Mouse (Mus musculus) hindbrain, postnatal 0 days (tissue): ENCODE data around the gene Ror2. TPM values are rescaled to one million over a fixed set of nuclear protein-coding genes. Genes with fewer than 3 reads are reported as not detected.
A peak's percentile ranks its signal among the peaks of the same experiment; 100 is the strongest.

Experiments used
- ATAC-seq: fragments of 200-750 bp; cut with Nextera tagmentation; 2 replicates; pipeline ENCODE4 v1.8.0; 2017; ENCODE audit warnings: mild to moderate bottlenecking, moderate TSS enrichment, moderate library complexity
- DNase-seq: peaks from one replicate; pipeline ENCODE4 v3.0.0-alpha.2; 2015; ENCODE audit warnings: low spot score
- H3K27ac ChIP-seq: fragments of 300-500 bp; sonication (generic); 2 replicates; pipeline ENCODE4 v1.5.1; 2014; ENCODE audit warnings: mild to moderate bottlenecking
- H3K27me3 ChIP-seq: fragments of 300-500 bp; sonication (generic); 2 replicates; pipeline ENCODE4 v1.6.1; 2014; ENCODE audit warnings: low read length, mixed read lengths; ENCODE audit not compliant: insufficient read depth
- H3K36me3 ChIP-seq: fragments of 300-500 bp; sonication (generic); 2 replicates; pipeline ENCODE4 v1.6.1; 2014; ENCODE audit warnings: low read length, mixed read lengths; ENCODE audit not compliant: insufficient read depth
- H3K4me1 ChIP-seq: fragments of 300-500 bp; sonication (generic); 2 replicates; pipeline ENCODE4 v1.6.1; 2014; ENCODE audit warnings: antibody characterized with exemption, low read length, mixed read lengths; ENCODE audit not compliant: insufficient read depth
- H3K4me2 ChIP-seq: fragments of 300-500 bp; sonication (generic); 2 replicates; pipeline ENCODE4 v1.6.1; 2014; ENCODE audit warnings: low read depth, mild to moderate bottlenecking, low read length, moderate library complexity, mixed read lengths
- H3K4me3 ChIP-seq: fragments of 300-500 bp; sonication (generic); 2 replicates; pipeline ENCODE4 v1.5.1; 2014; ENCODE audit warnings: low read length
- H3K9ac ChIP-seq: fragments of 300-500 bp; sonication (generic); replicated peaks from 2 replicates; pipeline ENCODE4 v1.6.1; 2014; ENCODE audit warnings: mild to moderate bottlenecking, low read length, moderate library complexity, mixed read lengths
- H3K9me3 ChIP-seq: fragments of 300-500 bp; sonication (generic); 2 replicates; pipeline ENCODE4 v1.6.1; 2016; ENCODE audit warnings: low read length, mixed read lengths
- CTCF ChIP-seq: IDR thresholded peaks from 2 replicates; pipeline ENCODE4 v1.5.1; 2016; ENCODE audit warnings: antibody characterized with exemption, control low read depth, low read depth
- WGBS: fragments of 180-500 bp; shearing (Covaris S2); extraction: QIAGEN DNeasy Blood & Tissue Kit; methylation state at CpG from one replicate; pipeline ENCODE4 v1.1.7; 2014; 5-methylcytosine and 5-hydroxymethylcytosine counted together
- polyA plus RNA-seq: library from polyadenylated mRNA; unstranded; fragments of >200 nt; fragmentation: Nextera tagmentation; extraction: Ambion mirVana; gene quantifications from 2 replicates; pipeline ENCODE4 v1.2.1, GENCODE M21; 2015
- total RNA-seq: library from RNA; depleted of rRNA; stranded (reverse); fragments of >200 nt; gene quantifications from 2 replicates; pipeline ENCODE4 v1.2.3, GENCODE M21; 2014

Gene Ror2
- total and polyA plus RNA-seq, 2 experiments from 2014 or later = 2.5 to 7.5 TPM

- ATAC-seq = peak; percentile 85
- WGBS = 17% methylated on average over 17 of the region's 17 CpGs
- peak overlapping the region; percentile 14; the same call in 1 of the 2 replicates for H3K4me3 ChIP-seq
- H3K9me3 ChIP-seq = no peaks in the 10 kb centered on the region
- H3K4me1 ChIP-seq = no peaks in the 10 kb centered on the region
- H3K9ac ChIP-seq = 0 out of 2 replicates have a peak overlapping the region, but pooled peaks have one; percentile 47
- peak; percentile 97 for TF ChIP-seq CTCF
- peak; percentile 99 for DNase-seq
- no peaks in the 10 kb centered on the region for H3K36me3 ChIP-seq
- peak overlapping the region; percentile 32; the same call in 1 of the 2 replicates for H3K27ac ChIP-seq
- peak overlapping the region; percentile 45 for H3K4me2 ChIP-seq
- no peaks in the 10 kb centered on the region for H3K27me3 ChIP-seq
Observed at GRCm38 (mm10) chr13:53109560-53110248, 176.2 kb downstream of the Ror2 start.

DNA sequence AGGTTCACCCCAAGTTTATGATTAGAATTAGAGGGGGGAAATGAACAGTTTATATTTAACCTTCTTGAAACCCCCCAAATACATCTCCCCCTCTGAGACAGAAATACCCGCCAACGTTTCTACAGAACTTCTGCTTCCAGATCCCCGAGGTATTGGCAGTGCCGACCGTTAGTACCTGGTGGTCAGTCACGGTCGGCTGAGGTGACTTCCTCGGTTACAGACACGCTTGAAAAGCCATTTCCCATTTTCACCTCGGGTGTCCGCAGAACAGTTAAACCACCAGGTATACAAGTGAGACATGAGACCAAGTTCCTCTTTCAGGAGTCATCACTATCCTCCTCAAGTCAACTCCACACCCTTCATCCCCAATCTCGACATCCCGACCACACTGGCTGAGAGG lies 179.2 kb downstream of the Ror2 start:
- no peak overlapping the region for H3K4me2 ChIP-seq
- H3K27me3 ChIP-seq = no peaks in the 10 kb centered on the region
- no peaks in the 10 kb centered on the region for H3K36me3 ChIP-seq
- no peak overlapping the region for H3K4me3 ChIP-seq
- no peak for TF ChIP-seq CTCF
- no peak overlapping the region for H3K9ac ChIP-seq
- H3K4me1 ChIP-seq = no peaks in the 10 kb centered on the region
- no peak for DNase-seq
- no peaks in the 10 kb centered on the region for H3K9me3 ChIP-seq
- no peak overlapping the region for H3K27ac ChIP-seq
- WGBS = 87% methylated on average over 13 of the region's 13 CpGs
- ATAC-seq = no peak

- DNase-seq (peak; percentile 58), ATAC-seq (no peak; the same call in 1 of the 2 replicates)
- Histone ChIP-seq H3K36me3 (no peaks in the 10 kb centered on the region), H3K4me2 (no peak overlapping the region), H3K9ac (no peak overlapping the region), H3K27me3 (0 out of 2 replicates have a peak, but pooled peaks cover 3% of the 10 kb centered on the region), H3K9me3 (no peaks in the 10 kb centered on the region), H3K4me1 (no peaks in the 10 kb centered on the region), H3K4me3 (no peak overlapping the region), H3K27ac (no peak overlapping the region)
- WGBS = 25% methylated on average over 17 of the region's 17 CpGs
- peak; percentile 62 for TF ChIP-seq CTCF
Observed at GRCm38 (mm10) chr13:53099771-53100682, 185.9 kb downstream of the Ror2 start.

DNA sequence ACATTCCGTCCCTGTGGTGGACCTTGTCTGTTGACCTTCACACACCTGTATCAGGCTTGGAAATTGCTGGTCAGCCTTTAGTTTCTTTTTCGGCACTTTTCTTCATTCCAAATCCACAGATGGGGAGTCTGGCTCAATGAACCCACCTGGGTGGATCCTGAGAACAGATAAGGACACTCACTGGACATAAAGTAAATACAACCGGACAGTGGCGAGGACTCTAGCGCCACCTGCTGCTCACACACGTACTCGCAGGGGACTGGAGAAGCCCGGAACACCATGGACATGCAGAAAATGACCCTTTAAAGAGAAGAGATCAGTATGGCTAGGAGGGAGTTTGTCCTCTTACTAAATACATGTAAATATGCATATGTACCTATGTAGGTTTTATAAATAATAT lies 189.3 kb downstream of the Ror2 start:
- ATAC-seq = peak; percentile 74; the same call in 1 of the 2 replicates
- Histone ChIP-seq H3K27ac (no peak overlapping the region), H3K9me3 (no peaks in the 10 kb centered on the region), H3K9ac (no peak overlapping the region), H3K4me1 (no peaks in the 10 kb centered on the region), H3K36me3 (no peaks in the 10 kb centered on the region), H3K4me3 (no peak overlapping the region), H3K4me2 (no peak overlapping the region), H3K27me3 (0 out of 2 replicates have a peak, but pooled peaks cover 3% of the 10 kb centered on the region)
- TF ChIP-seq CTCF = peak; percentile 96
- WGBS = 21% methylated on average over 8 of the region's 8 CpGs
- peak; percentile 82 for DNase-seq

DNA sequence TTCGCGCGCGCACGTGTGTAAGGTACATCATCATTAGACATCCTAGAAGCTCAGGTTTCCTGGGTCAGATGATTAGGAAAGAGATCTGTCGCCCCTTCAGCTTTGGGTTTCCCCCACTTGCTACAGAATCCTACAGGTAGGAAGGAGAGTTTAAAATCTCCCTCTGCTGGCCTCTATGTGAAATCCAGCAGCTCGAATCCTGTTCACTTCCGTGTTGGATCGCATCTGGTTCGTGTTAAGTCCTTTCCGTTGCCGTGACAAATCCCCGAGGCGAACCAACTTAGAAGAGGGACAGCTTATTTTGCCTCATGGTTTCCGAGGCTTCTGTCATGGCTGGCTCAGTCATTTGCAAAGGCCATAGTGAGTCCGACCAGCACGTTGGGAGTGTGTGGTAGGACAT lies 190.7 kb downstream of the Ror2 start:
- peak; percentile 57 for TF ChIP-seq CTCF
- 77% methylated on average over 17 of the region's 17 CpGs for WGBS
- H3K9me3 ChIP-seq = no peaks in the 10 kb centered on the region
- no peaks in the 10 kb centered on the region for H3K4me1 ChIP-seq
- H3K4me2 ChIP-seq = no peak overlapping the region
- no peaks in the 10 kb centered on the region for H3K36me3 ChIP-seq
- H3K27ac ChIP-seq = no peak overlapping the region
- ATAC-seq = no peak
- no peak overlapping the region for H3K9ac ChIP-seq
- H3K27me3 ChIP-seq = 0 out of 2 replicates have a peak, but pooled peaks cover 3% of the 10 kb centered on the region
- H3K4me3 ChIP-seq = no peak overlapping the region
- peak; percentile 45 for DNase-seq

DNA sequence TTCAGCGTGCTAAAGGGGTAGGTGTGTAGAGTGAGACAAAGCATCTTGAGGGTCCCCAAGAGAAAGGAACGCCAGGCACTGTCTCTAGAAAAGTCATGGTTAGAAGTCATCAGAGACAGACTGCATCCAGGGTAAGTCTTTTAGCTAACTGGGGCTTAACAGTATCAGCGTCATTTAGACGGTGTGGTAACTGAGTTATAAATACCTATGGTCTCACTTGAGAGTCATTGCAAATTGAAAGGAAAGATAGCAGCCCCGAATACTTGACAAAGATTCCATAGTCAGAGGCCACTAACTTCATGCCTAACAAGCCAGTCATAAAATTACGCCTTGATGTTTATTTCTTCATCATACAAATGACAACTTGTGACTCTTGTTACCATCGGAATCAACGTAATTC lies 191.3 kb downstream of the Ror2 start:
- 0 out of 2 replicates have a peak, but pooled peaks cover 3% of the 10 kb centered on the region for H3K27me3 ChIP-seq
- H3K4me1 ChIP-seq = no peaks in the 10 kb centered on the region
- 88% methylated on average over 8 of the region's 8 CpGs for WGBS
- DNase-seq (no peak), ATAC-seq (no peak)
- H3K4me2 ChIP-seq = no peak overlapping the region
- H3K36me3 ChIP-seq = no peaks in the 10 kb centered on the region
- no peaks in the 10 kb centered on the region for H3K9me3 ChIP-seq
- no peak overlapping the region for H3K4me3 ChIP-seq
- no peak overlapping the region for H3K9ac ChIP-seq
- H3K27ac ChIP-seq = no peak overlapping the region
- TF ChIP-seq CTCF = no peak
